Mouse (Mus musculus) cerebellum, adult 2 months (tissue): Measurements from ENCODE around the gene Rbm15b.

ENCODE experiments used
- CTCF ChIP-seq: fragments of 200-500 bp; IDR thresholded peaks from 2 replicates; pipeline ENCODE4 v1.5.1; 2011; ENCODE audit warnings: low read depth, mild to moderate bottlenecking, control low read depth, low read length, moderate library complexity, borderline replicate concordance; ENCODE audit not compliant: insufficient read depth
- POLR2A ChIP-seq: fragments of 200-500 bp; IDR thresholded peaks from 2 replicates; pipeline ENCODE4 v1.6.1; 2011; ENCODE audit warnings: low read length, control low read depth, borderline replicate concordance; ENCODE audit not compliant: insufficient read depth

DNA sequence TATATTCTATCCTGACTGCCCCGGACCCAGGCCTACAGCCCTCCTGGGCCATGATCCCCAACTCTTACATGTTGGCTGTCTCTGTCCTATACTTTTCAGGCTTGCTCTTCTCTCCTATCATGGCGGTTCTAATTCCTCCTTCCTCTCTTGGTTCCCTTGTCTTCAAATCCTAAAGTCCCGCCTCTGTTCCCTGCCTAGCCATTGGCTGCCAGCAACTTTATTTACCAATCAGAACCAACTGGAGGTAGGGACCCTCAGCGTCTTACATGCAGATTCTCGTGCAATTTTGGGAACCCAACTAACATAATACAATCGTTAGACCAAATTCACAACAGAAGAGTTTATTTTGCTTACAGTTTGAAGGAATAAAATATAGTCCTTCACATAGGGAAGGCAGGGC, 44.4 kb downstream of the Rbm15b start:
- no peak for TF ChIP-seq CTCF
- TF ChIP-seq POLR2A = no peak
